In the genomic region with DNA sequence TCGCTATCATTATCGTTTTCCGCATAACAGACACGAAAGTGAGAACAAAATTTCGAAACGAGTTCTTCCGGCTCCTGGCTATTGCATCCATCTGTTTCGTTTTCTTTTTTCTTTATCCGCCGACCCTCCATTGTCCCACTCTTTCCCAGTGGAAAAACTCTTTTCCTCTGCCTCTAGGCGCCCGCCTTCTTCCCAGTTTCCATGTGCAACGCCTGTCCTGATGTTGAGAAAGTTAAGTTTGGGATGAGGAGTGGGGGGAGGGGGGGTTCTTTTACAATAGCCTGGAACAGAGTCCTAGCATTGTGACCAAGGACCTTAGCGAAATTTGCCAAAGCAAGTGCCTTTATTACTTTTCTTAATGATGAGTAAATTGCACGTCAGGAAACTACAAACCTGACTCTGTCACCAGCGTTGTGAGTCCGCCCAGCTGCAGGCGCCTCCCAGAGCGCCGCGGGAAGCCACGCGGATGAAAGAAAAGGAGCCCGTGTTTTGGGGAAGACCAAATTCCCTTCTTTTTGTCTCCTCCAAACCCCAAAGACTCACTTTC, we compare ENCODE assay signal across 8 mouse cellular contexts. TPM values are rescaled to one million over a fixed set of nuclear protein-coding genes. Genes with fewer than 3 reads are reported as not detected.
DNase-seq lines count a peak whose midpoint lies in the region; ATAC-seq and TF ChIP-seq lines count a peak whose summit lies in the region.

No protein-coding gene starts in this region.

- intact Hi-C loops in gastrocnemius, adult 2 months (cut with DNase I) = loop anchor here (10.0 kb wide), 1 partner anchor 355 kb away; no protein-coding TSS in a partner anchor

- H3K27ac ChIP-seq in gastrocnemius, adult 2 months = peak overlapping the region; percentile 83
- peak overlapping the region; percentile 96 for H3K27ac ChIP-seq in limb, embryonic 11.5 days (replicated peaks; ENCODE audit: low read depth, low read length)
- no peak overlapping the region for H3K27ac ChIP-seq in neural tube, embryonic 12.5 days

- H3K9me3 ChIP-seq in limb, embryonic 11.5 days (ENCODE audit: control insufficient read depth, low read length) = no peaks in the 10 kb centered on the region
- H3K9me3 ChIP-seq in neural tube, embryonic 12.5 days = no peaks in the 10 kb centered on the region

- H3K4me2 ChIP-seq in limb, embryonic 11.5 days (ENCODE audit: low read depth, severe bottlenecking) = peak overlapping the region; percentile 81
- peak overlapping the region; percentile 93 for H3K4me2 ChIP-seq in neural tube, embryonic 12.5 days (replicated peaks)

- 1% methylated on average over 24 of the region's 24 CpGs for WGBS in limb, embryonic 11.5 days
- under 1% methylated on average over 24 of the region's 24 CpGs for WGBS in neural tube, embryonic 12.5 days

- no peak for TF ChIP-seq CTCF in gastrocnemius, adult 2 months (IDR thresholded peaks at IDR 0.05)

- H3K4me1 ChIP-seq in limb, embryonic 11.5 days (ENCODE audit: control insufficient read depth, insufficient read depth, low read length) = 0 out of 2 replicates have a peak, but pooled peaks cover 3% of the 10 kb centered on the region
- peaks cover 16% of the 10 kb centered on the region for H3K4me1 ChIP-seq in neural tube, embryonic 12.5 days

- H3K27me3 ChIP-seq in limb, embryonic 11.5 days (ENCODE audit: control insufficient read depth, insufficient read depth, low read length) = no peaks in the 10 kb centered on the region
- H3K27me3 ChIP-seq in neural tube, embryonic 12.5 days (replicated peaks) = no peaks in the 10 kb centered on the region

- peak overlapping the region; percentile 74 for H3K9ac ChIP-seq in limb, embryonic 11.5 days (ENCODE audit: low read length)
- peak overlapping the region; percentile 60 for H3K9ac ChIP-seq in neural tube, embryonic 12.5 days

- peak; percentile 27 for DNase-seq in gastrocnemius, adult 2 months
- no peak for DNase-seq in gastrocnemius, postnatal 4 days (ENCODE audit: low spot score in 2 of 2)
- DNase-seq in urinary bladder, postnatal 25 days (ENCODE audit: low spot score) = peak; percentile 18
- no peak for DNase-seq in urinary bladder, postnatal 36 days (ENCODE audit: low spot score in 2 of 2)
- DNase-seq in limb, embryonic 11.5 days (ENCODE audit: low spot score) = no peak
- no peak for DNase-seq in right cerebral cortex, postnatal 25 days
- no peak for DNase-seq in adrenal gland, postnatal 4 days (ENCODE audit: low spot score in 2 of 2)

- no peaks in the 10 kb centered on the region for H3K36me3 ChIP-seq in limb, embryonic 11.5 days (ENCODE audit: control insufficient read depth, insufficient read depth, low read length)
- no peaks in the 10 kb centered on the region for H3K36me3 ChIP-seq in neural tube, embryonic 12.5 days

- ATAC-seq in limb, embryonic 11.5 days (ENCODE audit: insufficient number of reproducible peaks, low FRiP score, low TSS enrichment, low read depth) = peak; percentile 14; the same call in 1 of the 2 replicates
- peak; percentile 41; the same call in 1 of the 2 replicates for ATAC-seq in neural tube, embryonic 12.5 days (ENCODE audit: low FRiP score, low read depth)

- H3K4me3 ChIP-seq in gastrocnemius, adult 2 months = peak overlapping the region; percentile 86
- H3K4me3 ChIP-seq in limb, embryonic 11.5 days (ENCODE audit: low read depth, low read length) = peak overlapping the region; percentile 52
- peak overlapping the region; percentile 60 for H3K4me3 ChIP-seq in neural tube, embryonic 12.5 days

RNA-seq across cellular contexts. Expression of gene Vcan, which starts 2.5 kb away (rescaled TPM):
- total RNA-seq in gastrocnemius, adult 2 months (2021) = 1 to 10 TPM; 3.1 to 5.7 TPM
- 100 to 1,000 TPM; 184 to 219 TPM for total RNA-seq in gastrocnemius, postnatal 4 days (2021)
- polyA plus RNA-seq in limb, embryonic 11.5 days (2014; fragmentation: Nextera tagmentation; extraction: Ambion mirVana) = 119 and 121 TPM in 2 replicates
- polyA plus RNA-seq in neural tube, embryonic 12.5 days (2016; fragmentation: Nextera tagmentation; extraction: Ambion mirVana) = 36.3 and 47.3 TPM in 2 replicates
- total RNA-seq in adrenal gland, postnatal 4 days (2021) = 10 to 100 TPM; 34.2 to 36.2 TPM

Comparison
In these comparisons a context has a peak if more than half of its experiments do, and no peak if none do; other contexts are left out.
1. DNase-seq: peak in gastrocnemius, adult 2 months (single experiment) and urinary bladder, postnatal 25 days (single experiment); none in gastrocnemius, postnatal 4 days (0 of 2), urinary bladder, postnatal 36 days (0 of 2), limb, embryonic 11.5 days (single experiment), right cerebral cortex, postnatal 25 days (single experiment) and adrenal gland, postnatal 4 days (0 of 2).
2. RNA of gene Vcan, which starts 2.5 kb away (total RNA-seq): 184 to 219 TPM in gastrocnemius, postnatal 4 days and 34.2 to 36.2 TPM in adrenal gland, postnatal 4 days; 3.1 to 5.7 TPM in gastrocnemius, adult 2 months; every median in the first group is over 4 times any median in the second.
3. Peak in every context shown above with its lines, with median percentiles within 50 percentile points of each other: H3K4me3 ChIP-seq.